ENCODE assay signal across 22 mouse cellular contexts in the genomic region with DNA sequence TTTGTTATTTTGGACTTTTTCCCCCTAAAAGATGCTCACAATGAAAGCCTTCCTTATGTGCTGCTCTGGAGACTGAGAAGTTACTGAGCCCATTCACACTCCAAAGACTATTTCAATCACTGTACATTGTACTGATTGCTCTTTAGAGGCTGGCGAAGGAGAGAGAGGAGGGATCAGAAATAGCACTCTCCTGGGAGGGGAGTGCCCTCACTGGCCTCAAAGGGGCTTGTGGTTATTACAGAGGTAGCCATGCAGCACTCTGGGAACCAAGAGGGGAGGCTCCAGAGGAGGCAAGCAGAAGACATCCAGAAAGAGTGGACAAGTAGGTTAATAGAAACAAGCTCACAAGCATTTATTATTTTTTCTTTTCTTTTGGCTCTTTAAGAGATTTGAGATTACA.
DNase-seq lines count a peak whose midpoint lies in the region; ATAC-seq and TF ChIP-seq lines count a peak whose summit lies in the region.
"Had no signal": no experiment of that assay in that cellular context is flagged by ENCODE, and none has a peak within 500 bp of the region (broad histone marks: within the 10 kb centered on the region; RNA-seq: fewer than 3 reads in every experiment).

No protein-coding gene starts in this region.

- intact Hi-C loops in heart, postnatal 14 days (cut with DNase I): no loop called here
- intact Hi-C loops in heart, adult 2 months (cut with DNase I): no loop called here

- no peaks in the 10 kb centered on the region for H3K9me3 ChIP-seq in heart, embryonic 11.5 days (replicated peaks; ENCODE audit: control insufficient read depth, low read length)
- no peaks in the 10 kb centered on the region for H3K9me3 ChIP-seq in heart, embryonic 14.5 days (ENCODE audit: control insufficient read depth, low read length)
- H3K9me3 ChIP-seq in heart, postnatal 0 days (replicated peaks; ENCODE audit: control insufficient read depth, low read length): no peaks in the 10 kb centered on the region
- H3K9me3 ChIP-seq: embryonic facial prominence, embryonic 13.5 days; forebrain, embryonic 13.5 days; hindbrain, embryonic 10.5 days; hindbrain, embryonic 13.5 days; intestine, embryonic 15.5 days had no signal

- TF ChIP-seq EP300 in heart, postnatal 0 days (IDR thresholded peaks at IDR 0.05; ENCODE audit: low read depth): no peak
- TF ChIP-seq EP300 in heart, adult 2 months (IDR thresholded peaks at IDR 0.05; ENCODE audit: insufficient read depth, low read depth, low read length): no peak

- no peaks in the 10 kb centered on the region for H3K36me3 ChIP-seq in heart, embryonic 11.5 days (ENCODE audit: control insufficient read depth, insufficient read depth, low read length)
- no peaks in the 10 kb centered on the region for H3K36me3 ChIP-seq in heart, embryonic 14.5 days (ENCODE audit: control insufficient read depth, insufficient read depth, low read length)
- H3K36me3 ChIP-seq in heart, postnatal 0 days (replicated peaks; ENCODE audit: control insufficient read depth, insufficient read depth, low read length): no peaks in the 10 kb centered on the region
- H3K36me3 ChIP-seq in heart, adult 2 months (ENCODE audit: control insufficient read depth, insufficient read depth, low read length): no peaks in the 10 kb centered on the region
- H3K36me3 ChIP-seq: embryonic facial prominence, embryonic 10.5 days; embryonic facial prominence, embryonic 13.5 days; hindbrain, embryonic 10.5 days; intestine, embryonic 15.5 days had no signal

- DNase-seq in heart, adult 11 months: peak; percentile 72
- no peak for DNase-seq in heart, postnatal 14 days
- DNase-seq in heart, postnatal 0 days (ENCODE audit: low spot score): no peak
- DNase-seq in heart, adult 2 months: no peak
- DNase-seq in brain, adult 2 months (ENCODE audit: low read depth, low spot score): peak; percentile 23
- no peak for DNase-seq in thymus, postnatal 10 days (ENCODE audit: low spot score in 2 of 2)
- DNase-seq: cerebellum, adult 11-12 months; cerebellum, adult 8-10 months; embryo, embryonic 11 days; kidney, adult 11 months; kidney, adult 8-10 months had no signal

- H3K79me2 ChIP-seq in heart, adult 2 months (replicated peaks; ENCODE audit: control insufficient read depth, insufficient read depth, low read length): no peaks in the 10 kb centered on the region

- H3K4me2 ChIP-seq in heart, embryonic 11.5 days: no peak overlapping the region
- H3K4me2 ChIP-seq in heart, embryonic 14.5 days (ENCODE audit: low read length): peak overlapping the region; percentile 26
- no peak overlapping the region for H3K4me2 ChIP-seq in heart, postnatal 0 days (ENCODE audit: low read depth, low read length)
- H3K4me2 ChIP-seq: embryonic facial prominence, embryonic 13.5 days; forebrain, embryonic 13.5 days; hindbrain, embryonic 13.5 days; intestine, embryonic 15.5 days had no signal

- no peak for TF ChIP-seq POLR2A in heart, adult 2 months (IDR thresholded peaks at IDR 0.05; ENCODE audit: insufficient read depth, low read depth, low read length)

- no peak overlapping the region for H3K4me3 ChIP-seq in heart, embryonic 11.5 days (ENCODE audit: low read depth, low read length)
- H3K4me3 ChIP-seq in heart, embryonic 14.5 days (ENCODE audit: control insufficient read depth in 1 of 2, insufficient read depth in 1 of 2, low read depth in 1 of 2, low read length in 2 of 2): no peak overlapping the region
- H3K4me3 ChIP-seq in heart, postnatal 0 days (ENCODE audit: low read depth, low read length): no peak overlapping the region
- no peak overlapping the region for H3K4me3 ChIP-seq in heart, adult 2 months
- H3K4me3 ChIP-seq: embryonic facial prominence, embryonic 10.5 days; embryonic facial prominence, embryonic 13.5 days; erythroblast, embryonic 14.5 days; forebrain, embryonic 13.5 days; hindbrain, embryonic 10.5 days; hindbrain, embryonic 13.5 days; intestine, embryonic 15.5 days had no signal

- H3K4me1 ChIP-seq in heart, embryonic 11.5 days (ENCODE audit: control insufficient read depth, insufficient read depth, low read length): peaks cover 5% of the 10 kb centered on the region
- peaks cover 3 to 10% of the 10 kb centered on the region in 2 experiments for H3K4me1 ChIP-seq in heart, embryonic 14.5 days (ENCODE audit: control insufficient read depth in 2 of 2, insufficient read depth in 2 of 2, low read length in 2 of 2)
- peaks cover 8% of the 10 kb centered on the region for H3K4me1 ChIP-seq in heart, postnatal 0 days (ENCODE audit: control insufficient read depth, insufficient read depth)
- H3K4me1 ChIP-seq in heart, adult 2 months (ENCODE audit: control insufficient read depth, insufficient read depth, low read length): no peaks in the 10 kb centered on the region; the same call in 1 of the 2 replicates
- H3K4me1 ChIP-seq: embryonic facial prominence, embryonic 10.5 days; hindbrain, embryonic 10.5 days; hindbrain, embryonic 13.5 days; intestine, embryonic 15.5 days had no signal

- no peak for TF ChIP-seq CTCF in heart, postnatal 0 days (IDR thresholded peaks at IDR 0.05; ENCODE audit: low read depth)
- TF ChIP-seq CTCF in heart, adult 2 months (IDR thresholded peaks at IDR 0.05): no peak

- ATAC-seq in heart, embryonic 11.5 days (replicated peaks; ENCODE audit: insufficient number of reproducible peaks, low FRiP score, low TSS enrichment): no peak
- no peak for ATAC-seq in heart, embryonic 14.5 days (ENCODE audit: insufficient number of reproducible peaks, insufficient read depth, low FRiP score, low read depth)
- 0 out of 2 replicates have a peak, but pooled peaks have one; percentile 33 for ATAC-seq in heart, postnatal 0 days (ENCODE audit: insufficient read depth, low read depth)
- ATAC-seq: CD4-positive, CD25-positive, alpha-beta regulatory T cell, adult 4 months; forebrain, embryonic 13.5 days; hindbrain, embryonic 16.5 days; intestine, embryonic 15.5 days had no signal

- no peak overlapping the region for H3K27ac ChIP-seq in heart, embryonic 11.5 days (ENCODE audit: low read depth, low read length)
- peak overlapping the region in 1 of 2 experiments; percentile 20; a peak in 1 of 4 replicates for H3K27ac ChIP-seq in heart, embryonic 14.5 days (replicated peaks in 1 of 2; ENCODE audit: control insufficient read depth in 1 of 2, insufficient read depth in 1 of 2, low read depth in 2 of 2, low read length in 2 of 2)
- no peak overlapping the region for H3K27ac ChIP-seq in heart, postnatal 0 days (ENCODE audit: low read depth)
- no peak overlapping the region for H3K27ac ChIP-seq in heart, adult 2 months
- H3K27ac ChIP-seq: embryonic facial prominence, embryonic 10.5 days; embryonic facial prominence, embryonic 13.5 days; forebrain, embryonic 13.5 days; hindbrain, embryonic 10.5 days; hindbrain, embryonic 13.5 days; intestine, embryonic 15.5 days had no signal

- WGBS in heart, embryonic 11.5 days (ENCODE audit: insufficient replicate concordance): 40% methylated on average over 1 of the region's 1 CpGs
- WGBS in heart, embryonic 14.5 days: 22% methylated on average over 1 of the region's 1 CpGs
- WGBS in heart, postnatal 0 days: 35% methylated on average over 1 of the region's 1 CpGs
- WGBS in heart, adult 2 months: 35% methylated on average over 1 of the region's 1 CpGs

- no peak overlapping the region for H3K9ac ChIP-seq in heart, embryonic 11.5 days (ENCODE audit: low read depth, low read length)
- H3K9ac ChIP-seq in heart, embryonic 14.5 days (ENCODE audit: low read length): no peak overlapping the region
- no peak overlapping the region for H3K9ac ChIP-seq in heart, postnatal 0 days (replicated peaks; ENCODE audit: low read depth, low read length)
- H3K9ac ChIP-seq in heart, adult 2 months (ENCODE audit: low read depth, low read length): no peak overlapping the region
- H3K9ac ChIP-seq: embryonic facial prominence, embryonic 13.5 days; forebrain, embryonic 13.5 days; hindbrain, embryonic 13.5 days; intestine, embryonic 15.5 days had no signal

- no peaks in the 10 kb centered on the region for H3K27me3 ChIP-seq in heart, embryonic 11.5 days (ENCODE audit: control insufficient read depth, insufficient read depth, low read length)
- H3K27me3 ChIP-seq in heart, embryonic 14.5 days (ENCODE audit: control insufficient read depth, insufficient read depth, low read length): no peaks in the 10 kb centered on the region
- H3K27me3 ChIP-seq in heart, postnatal 0 days (ENCODE audit: control insufficient read depth, insufficient read depth, low read length): no peaks in the 10 kb centered on the region
- H3K27me3 ChIP-seq in heart, adult 2 months (ENCODE audit: control insufficient read depth, insufficient read depth, low read length): no peaks in the 10 kb centered on the region
- H3K27me3 ChIP-seq: embryonic facial prominence, embryonic 13.5 days; forebrain, embryonic 13.5 days; hindbrain, embryonic 13.5 days; intestine, embryonic 15.5 days had no signal

Comparison
In these comparisons a context has a peak if more than half of its experiments do, and no peak if none do; other contexts are left out.
1. DNase-seq: peak in heart, adult 11 months (single experiment) and brain, adult 2 months (single experiment); none in heart, postnatal 14 days (0 of 2), heart, postnatal 0 days (single experiment), heart, adult 2 months (0 of 2) and thymus, postnatal 10 days (0 of 2).